Mouse (Mus musculus) forebrain, postnatal 0 days (tissue): Measurements from ENCODE around the gene Siae. TPM values are rescaled to one million over a fixed set of nuclear protein-coding genes. Genes with fewer than 3 reads are reported as not detected.

ENCODE experiments used
- ATAC-seq: fragments of 200-750 bp; cut with Nextera tagmentation; 2 replicates; pipeline ENCODE4 v1.8.0; 2017; ENCODE audit warnings: mild to moderate bottlenecking, moderate library complexity
- DNase-seq: peaks from one replicate; pipeline ENCODE4 v3.0.0-alpha.2; 2015
- H3K27ac ChIP-seq: fragments of 300-500 bp; sonication (generic); 2 replicates; pipeline ENCODE4 v1.5.1; 2014; ENCODE audit warnings: low read depth, mild to moderate bottlenecking, antibody characterized with exemption, low read length, moderate library complexity, mixed read lengths
- H3K27me3 ChIP-seq: fragments of 300-500 bp; sonication (generic); 2 replicates; pipeline ENCODE4 v1.6.1; 2014; ENCODE audit warnings: mild to moderate bottlenecking, low read length, mixed read lengths; ENCODE audit not compliant: insufficient read depth
- H3K36me3 ChIP-seq: fragments of 300-500 bp; sonication (generic); 2 replicates; pipeline ENCODE4 v1.6.1; 2014; ENCODE audit warnings: mild to moderate bottlenecking, moderate library complexity; ENCODE audit not compliant: insufficient read depth
- H3K4me1 ChIP-seq: fragments of 300-500 bp; sonication (generic); 2 replicates; pipeline ENCODE4 v1.6.1; 2014; ENCODE audit warnings: antibody characterized with exemption; ENCODE audit not compliant: insufficient read depth
- H3K4me2 ChIP-seq: fragments of 300-500 bp; sonication (generic); 2 replicates; pipeline ENCODE4 v1.6.1; 2014; ENCODE audit warnings: low read depth, mild to moderate bottlenecking, moderate library complexity
- H3K4me3 ChIP-seq: fragments of 300-500 bp; sonication (generic); 2 replicates; pipeline ENCODE4 v1.5.1; 2014; ENCODE audit warnings: low read depth, low read length, mixed read lengths
- H3K9ac ChIP-seq: fragments of 300-500 bp; sonication (generic); 2 replicates; pipeline ENCODE4 v1.6.1; 2014; ENCODE audit warnings: mild to moderate bottlenecking
- H3K9me3 ChIP-seq: fragments of 300-500 bp; sonication (generic); 2 replicates; pipeline ENCODE4 v1.6.1; 2016; ENCODE audit warnings: low read length
- CTCF ChIP-seq: sonication (generic); IDR thresholded peaks from 2 replicates; pipeline ENCODE4 v1.5.1; 2016; ENCODE audit warnings: antibody characterized with exemption, control low read depth, low read depth
- WGBS: fragments of 180-500 bp; shearing (Covaris S2); extraction: QIAGEN DNeasy Blood & Tissue Kit; methylation state at CpG from one replicate; pipeline ENCODE4 v1.1.7; 2014; 5-methylcytosine and 5-hydroxymethylcytosine counted together
- polyA plus RNA-seq: library from polyadenylated mRNA; unstranded; fragments of >200 nt; fragmentation: Nextera tagmentation; extraction: Ambion mirVana; gene quantifications from 2 replicates; pipeline ENCODE4 v1.2.1, GENCODE M21; 2015
- total RNA-seq: library from RNA; depleted of rRNA; stranded (reverse); fragments of >200 nt; gene quantifications from 2 replicates; pipeline ENCODE4 v1.2.3, GENCODE M21; 2014

Gene Siae
- total and polyA plus RNA-seq, 2 experiments from 2014 or later: 13.7 to 13.8 TPM

DNA sequence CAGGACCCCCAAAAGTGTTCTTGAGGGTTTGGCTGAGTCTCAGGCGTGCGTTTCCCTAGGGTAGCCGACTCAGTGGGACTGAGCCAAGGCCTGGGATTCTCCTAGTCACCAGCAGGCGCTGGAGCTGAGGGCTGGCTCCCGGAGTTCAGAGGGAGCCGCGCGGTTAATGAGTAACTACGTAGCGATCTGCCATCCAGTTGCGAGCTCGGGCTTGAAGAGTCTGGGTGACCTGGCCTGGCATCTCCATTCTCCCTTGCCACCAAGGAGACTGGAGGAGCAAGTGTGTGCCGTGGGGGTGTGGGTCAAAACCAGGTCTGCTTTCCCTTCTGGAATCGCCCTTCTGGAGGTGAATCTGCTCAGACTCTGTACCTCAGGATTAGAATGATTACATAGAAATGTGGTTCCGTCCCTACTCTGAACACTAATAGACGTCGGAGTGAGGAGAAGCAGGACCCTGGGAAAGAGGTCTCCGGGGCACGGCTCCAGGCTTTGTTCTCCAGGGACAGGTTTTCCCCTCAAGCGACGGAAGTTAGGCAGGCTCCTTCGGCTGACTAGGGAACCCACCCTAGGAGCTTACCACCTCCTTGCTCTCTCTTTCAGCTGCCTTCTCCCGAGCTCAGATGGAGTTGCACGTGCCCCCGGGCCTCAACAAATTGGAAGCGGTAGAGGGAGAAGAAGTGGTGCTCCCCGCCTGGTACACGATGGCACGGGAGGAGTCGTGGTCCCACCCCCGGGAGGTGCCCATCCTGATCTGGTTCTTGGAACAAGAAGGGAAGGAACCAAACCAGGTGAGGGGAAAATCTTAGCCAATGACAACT, 24.4 kb upstream of the Siae start:
- Histone ChIP-seq H3K4me1 (no peaks in the 10 kb centered on the region), H3K36me3 (peaks cover 4% of the 10 kb centered on the region; the same call in 1 of the 2 replicates), H3K9me3 (no peaks in the 10 kb centered on the region), H3K4me3 (peak overlapping the region; percentile 33), H3K4me2 (peak overlapping the region; percentile 58), H3K27me3 (peaks cover 31% of the 10 kb centered on the region), H3K27ac (no peak overlapping the region), H3K9ac (peak overlapping the region; percentile 26; the same call in 1 of the 2 replicates)
- DNase-seq (peak; percentile 82), ATAC-seq (peak; percentile 89)
- TF ChIP-seq CTCF: peak; percentile 68
- 3% methylated on average over 31 of the region's 31 CpGs for WGBS

DNA sequence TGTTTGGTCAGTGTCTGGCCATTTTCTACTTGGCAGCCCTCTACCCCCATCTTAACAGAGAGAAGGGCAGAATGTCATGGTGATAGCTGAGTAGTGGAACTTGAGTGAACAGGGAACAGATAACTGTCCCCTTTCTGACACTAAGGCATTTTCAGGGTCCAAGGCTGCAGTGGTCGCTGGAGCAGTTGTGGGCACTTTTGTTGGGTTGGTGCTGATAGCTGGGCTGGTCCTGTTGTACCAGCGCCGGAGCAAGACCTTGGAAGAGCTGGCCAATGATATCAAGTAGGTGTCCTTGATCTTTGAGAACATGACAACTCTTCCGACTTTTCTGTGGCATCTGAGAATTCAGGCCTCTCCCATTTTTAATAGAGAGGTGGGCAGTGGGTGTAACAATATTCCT, 18.6 kb upstream of the Siae start:
- H3K9ac ChIP-seq: no peak overlapping the region
- H3K4me1 ChIP-seq: no peaks in the 10 kb centered on the region
- no peak overlapping the region for H3K27ac ChIP-seq
- H3K4me2 ChIP-seq: no peak overlapping the region
- no peak for TF ChIP-seq CTCF
- WGBS: 89% methylated on average over 4 of the region's 4 CpGs
- no peak overlapping the region for H3K4me3 ChIP-seq
- ATAC-seq (no peak), DNase-seq (no peak)
- H3K27me3 ChIP-seq: no peaks in the 10 kb centered on the region
- H3K9me3 ChIP-seq: no peaks in the 10 kb centered on the region
- H3K36me3 ChIP-seq: no peaks in the 10 kb centered on the region

DNA sequence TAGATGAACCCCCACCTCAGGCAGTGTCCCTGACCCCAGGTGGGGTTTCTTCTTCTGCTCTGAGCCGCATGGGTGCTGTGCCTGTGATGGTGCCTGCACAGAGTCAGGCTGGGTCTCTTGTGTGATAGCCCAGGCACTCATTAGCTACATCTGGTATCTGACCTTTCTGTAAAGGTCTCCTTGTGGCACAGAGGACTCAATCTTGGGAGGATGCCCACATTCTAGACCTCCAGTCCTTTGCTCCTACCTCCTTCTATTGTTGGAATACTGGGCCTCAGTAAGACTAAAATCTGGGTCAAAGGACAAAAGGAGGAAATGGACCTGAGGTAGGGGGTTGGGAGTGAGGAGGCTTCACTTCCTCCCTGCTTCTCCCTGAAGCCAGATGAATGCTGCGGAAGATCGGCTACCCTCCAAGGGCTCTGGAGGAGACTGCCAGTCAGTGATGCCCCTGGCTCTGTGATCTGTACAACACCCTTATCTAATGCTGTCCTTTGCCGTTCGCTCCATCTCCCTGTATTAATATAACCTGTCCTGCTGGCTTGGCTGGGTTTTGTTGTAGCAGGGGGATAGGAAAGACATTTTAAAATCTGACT, 17.7 kb upstream of the Siae start:
- ATAC-seq: no peak
- no peaks in the 10 kb centered on the region for H3K27me3 ChIP-seq
- WGBS: 77% methylated on average over 5 of the region's 5 CpGs

DNA sequence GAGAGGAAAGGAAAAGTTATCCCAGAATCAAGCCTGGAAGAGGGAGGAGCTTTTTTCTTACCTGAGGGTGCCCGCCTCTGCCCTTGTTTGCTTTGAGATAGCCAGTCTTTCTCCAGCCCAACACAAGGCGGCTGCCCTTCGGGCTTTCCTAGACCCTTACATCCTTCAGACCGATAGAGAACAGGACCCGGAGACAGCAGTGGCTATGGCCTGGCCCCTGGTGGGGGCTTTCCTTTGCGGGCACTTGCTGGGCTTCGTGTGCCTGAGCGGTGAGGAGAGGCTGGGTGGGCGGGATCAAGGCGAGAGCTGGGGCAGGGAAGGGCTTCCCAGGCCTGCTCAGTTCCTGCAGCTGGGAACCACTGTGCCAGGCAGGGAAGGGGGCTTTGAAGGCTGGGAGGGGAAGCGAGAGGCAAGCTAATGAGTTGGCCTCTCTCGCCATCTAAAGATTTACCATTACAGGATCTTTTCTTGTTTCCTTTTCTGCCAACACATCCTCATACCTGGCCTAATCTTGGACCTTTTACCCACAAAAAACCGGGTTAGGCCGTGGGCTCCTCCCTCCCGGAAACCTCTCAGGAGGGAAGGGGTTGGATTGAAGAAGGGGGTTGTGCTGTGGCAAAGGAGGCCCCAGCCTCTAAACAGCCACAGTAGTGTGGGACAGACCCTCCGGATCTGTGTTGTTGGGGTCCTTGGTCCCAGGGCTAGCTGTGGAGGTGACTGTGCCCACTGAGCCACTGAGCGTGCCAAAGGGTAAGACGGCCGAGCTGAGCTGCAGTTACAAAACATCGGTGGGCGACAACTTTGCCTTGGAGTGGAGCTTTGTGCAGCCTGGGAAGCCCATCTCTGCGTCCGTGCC, 16.1 kb upstream of the Siae start, which contains the start of gene Vsig2:
Vsig2 (plus strand) TSS at position 86 of the 856 bp plus-strand sequence.
- 54% methylated on average over 23 of the region's 23 CpGs for WGBS
- Histone ChIP-seq H3K4me1 (no peaks in the 10 kb centered on the region), H3K27ac (no peak within 1 kb of the TSS), H3K4me3 (no peak within 1 kb of the TSS), H3K9ac (no peak within 1 kb of the TSS), H3K27me3 (no peaks in the 10 kb centered on the region; the same call in 1 of the 2 replicates), H3K36me3 (no peaks in the 10 kb centered on the region), H3K4me2 (no peak within 1 kb of the TSS), H3K9me3 (no peaks in the 10 kb centered on the region)
- ATAC-seq: no peak
- no peak for TF ChIP-seq CTCF
- DNase-seq: no peak

More for the DNA sequence above, 17.7 kb upstream of the Siae start:
- Histone ChIP-seq H3K27ac (no peak overlapping the region), H3K4me2 (no peak overlapping the region), H3K9me3 (no peaks in the 10 kb centered on the region), H3K9ac (no peak overlapping the region), H3K4me3 (no peak overlapping the region), H3K36me3 (no peaks in the 10 kb centered on the region), H3K4me1 (no peaks in the 10 kb centered on the region)
- DNase-seq: no peak
- TF ChIP-seq CTCF: no peak

DNA sequence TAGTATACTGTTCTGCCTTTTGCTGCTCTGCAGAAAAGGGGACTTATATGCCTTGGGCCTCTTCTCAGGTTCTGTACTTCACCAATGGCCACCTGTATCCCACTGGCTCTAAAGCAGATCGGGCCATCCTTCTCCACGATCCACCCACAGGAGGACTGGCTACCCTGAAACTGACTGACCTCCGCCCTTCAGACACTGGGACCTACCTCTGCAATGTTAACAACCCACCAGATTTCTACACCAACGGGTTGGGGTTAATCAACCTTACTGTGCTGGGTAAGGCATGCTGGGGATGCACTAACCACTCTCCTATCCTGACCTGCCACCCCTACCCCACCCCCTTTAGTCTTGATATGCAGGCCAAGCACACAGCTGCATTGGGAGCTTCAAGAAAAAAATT, 15.3 kb upstream of the Siae start:
- no peaks in the 10 kb centered on the region for H3K36me3 ChIP-seq
- DNase-seq (no peak), ATAC-seq (no peak)
- H3K27me3 ChIP-seq: no peaks in the 10 kb centered on the region; the same call in 1 of the 2 replicates
- 83% methylated on average over 4 of the region's 4 CpGs for WGBS
- H3K9me3 ChIP-seq: no peaks in the 10 kb centered on the region
- no peak overlapping the region for H3K27ac ChIP-seq
- no peak for TF ChIP-seq CTCF
- no peak overlapping the region for H3K4me2 ChIP-seq
- no peak overlapping the region for H3K4me3 ChIP-seq
- no peak overlapping the region for H3K9ac ChIP-seq
- no peaks in the 10 kb centered on the region for H3K4me1 ChIP-seq

DNA sequence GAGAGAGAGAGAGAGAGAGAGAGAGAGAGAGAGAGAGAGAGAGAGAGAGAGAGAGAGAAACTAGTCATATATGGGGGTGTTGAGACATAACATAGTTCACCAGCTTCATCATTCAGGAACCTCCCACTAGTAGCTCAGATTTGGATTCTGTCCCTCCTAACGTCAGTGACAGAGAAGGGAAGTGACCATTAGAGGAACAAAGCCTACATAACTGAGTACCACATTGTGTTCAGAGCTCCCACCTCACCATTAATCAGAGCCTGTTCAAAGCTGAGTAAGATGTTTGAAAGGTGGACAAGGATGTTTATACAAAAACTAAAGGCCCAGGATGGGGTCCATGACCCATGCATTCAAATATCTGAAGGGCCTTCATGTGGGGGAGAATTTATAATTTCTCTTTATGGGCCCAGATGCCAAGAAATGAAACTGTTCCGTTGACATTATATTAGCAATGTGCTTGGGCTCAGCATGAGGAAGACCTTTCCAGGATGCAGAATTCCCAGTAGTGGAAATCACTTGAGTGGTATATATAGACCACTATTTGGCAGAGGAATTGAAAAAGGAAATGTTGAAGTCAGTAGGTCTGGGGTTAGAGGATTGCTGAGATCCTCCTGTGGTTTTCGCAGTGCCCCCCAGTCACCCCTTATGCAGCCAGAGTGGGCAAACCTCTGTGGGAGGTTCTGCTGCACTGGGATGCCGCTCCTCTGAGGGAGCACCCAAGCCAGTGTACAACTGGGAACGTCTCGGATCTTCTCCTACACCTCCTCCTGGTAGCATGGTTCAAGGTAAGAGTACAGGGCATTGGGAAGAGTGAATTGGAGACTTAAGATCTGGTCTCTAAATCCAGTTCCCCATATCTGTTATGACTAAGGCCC, 14.6 kb upstream of the Siae start:
- Histone ChIP-seq H3K9ac (no peak overlapping the region), H3K4me2 (no peak overlapping the region), H3K9me3 (no peaks in the 10 kb centered on the region), H3K36me3 (no peaks in the 10 kb centered on the region), H3K4me3 (no peak overlapping the region), H3K27me3 (peaks cover 3% of the 10 kb centered on the region; the same call in 1 of the 2 replicates), H3K27ac (no peak overlapping the region), H3K4me1 (no peaks in the 10 kb centered on the region)
- no peak for DNase-seq
- ATAC-seq: no peak
- 86% methylated on average over 6 of the region's 6 CpGs for WGBS
- TF ChIP-seq CTCF: no peak
